Mouse (Mus musculus): ENCODE data around the gene Hp1bp3.

Hp1bp3 gene

DNA sequence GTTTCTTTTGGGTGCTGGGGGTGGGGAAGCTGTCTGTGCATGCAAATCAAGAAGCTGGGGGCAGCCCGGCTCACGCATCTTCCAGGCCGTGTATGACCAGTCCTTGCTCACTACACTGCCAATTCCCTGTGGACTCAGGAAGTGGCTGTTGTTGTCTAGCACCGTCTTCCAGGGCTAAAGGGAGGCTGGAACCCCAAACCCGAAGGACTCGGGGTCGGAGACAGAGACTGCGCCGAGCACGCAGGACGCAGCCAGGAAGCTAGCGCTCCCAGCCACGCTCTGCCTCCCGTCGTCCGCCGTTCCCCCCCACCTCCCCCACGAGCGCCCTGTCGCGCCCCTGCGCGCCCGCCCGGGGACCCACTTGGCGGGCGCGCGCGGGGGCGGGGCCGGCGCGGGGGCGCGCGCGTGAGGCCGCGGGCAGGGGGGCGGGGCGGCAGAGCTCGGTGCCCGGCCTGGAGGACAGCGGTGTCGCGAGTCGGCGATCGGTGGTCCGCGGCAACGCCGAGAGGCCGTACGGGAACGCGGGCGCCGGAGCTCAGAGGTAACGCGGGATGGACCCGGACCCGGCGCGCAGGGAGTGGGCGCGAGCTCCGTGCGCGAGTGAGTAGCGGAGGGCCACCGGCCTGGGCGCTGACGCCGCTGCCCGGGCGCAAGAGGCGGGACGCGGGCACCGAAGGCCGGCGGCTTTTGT is at the start of gene Hp1bp3:
Gene Hp1bp3 (plus strand): TSS at position 97 of the 691 bp plus-strand sequence.
- peak; percentile 82 for DNase-seq (ENCODE audit: low spot score)

DNA sequence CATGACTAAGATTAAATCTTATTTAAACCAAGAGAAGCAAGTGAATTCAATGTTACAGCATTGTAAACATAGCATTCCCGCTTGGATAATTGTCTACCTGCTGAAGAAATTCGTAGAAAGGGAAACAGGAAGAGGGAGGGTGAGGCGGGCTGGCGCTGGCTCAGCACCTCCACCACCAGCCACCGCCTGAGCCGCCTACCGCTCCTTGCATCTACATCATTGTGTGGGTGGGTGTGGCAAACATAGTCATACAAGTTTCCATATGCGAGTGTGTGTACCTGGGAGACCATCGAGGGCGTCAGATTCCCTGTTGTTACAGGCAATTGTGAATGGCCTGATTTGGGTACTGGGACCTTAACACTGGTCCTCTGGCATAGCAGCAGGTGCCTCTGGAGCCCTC is 49.6 kb upstream of the Hp1bp3 start:
- DNase-seq (ENCODE audit: low spot score): no peak

DNA sequence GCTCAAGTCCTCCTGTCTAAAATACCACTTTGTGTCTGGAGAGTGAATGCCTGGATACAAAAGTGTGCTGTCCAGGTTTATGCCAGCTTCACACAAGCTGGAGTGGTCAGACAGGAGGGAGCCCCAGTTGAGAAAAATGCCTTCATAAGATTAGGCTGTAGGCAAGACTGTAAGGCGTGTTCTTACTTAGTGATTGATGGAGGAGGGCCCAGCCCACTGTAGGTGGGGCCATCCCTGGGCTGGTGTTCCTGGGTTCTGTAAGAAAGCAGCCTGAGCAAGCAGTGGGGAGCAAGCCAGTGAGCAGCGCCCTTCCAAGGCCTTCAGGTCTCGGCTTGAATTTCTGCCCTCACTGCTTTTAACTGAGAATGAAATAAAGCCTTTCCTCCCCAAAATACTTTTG is 47.9 kb upstream of the Hp1bp3 start:
- DNase-seq (ENCODE audit: low spot score): no peak

DNA sequence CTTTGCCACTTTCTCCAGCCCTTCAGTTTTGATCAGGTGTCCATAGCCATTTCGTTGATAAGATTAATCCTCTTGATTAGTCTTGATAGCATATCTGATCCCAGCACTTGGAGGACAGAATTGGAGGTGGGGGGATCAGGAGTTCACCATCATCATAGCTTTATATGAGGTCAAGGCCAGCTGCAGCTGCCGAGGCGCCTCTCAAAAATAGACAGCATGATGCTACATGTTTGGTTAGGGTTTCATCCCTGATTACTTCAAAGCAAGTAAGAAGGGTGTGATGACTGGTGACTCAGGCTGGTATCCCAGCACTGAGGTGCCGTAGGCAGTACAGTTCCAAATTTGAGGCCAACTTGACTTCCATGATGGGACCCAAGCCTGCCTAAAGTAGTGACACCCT is 46.7 kb upstream of the Hp1bp3 start:
- no peak for DNase-seq (ENCODE audit: low spot score)

DNA sequence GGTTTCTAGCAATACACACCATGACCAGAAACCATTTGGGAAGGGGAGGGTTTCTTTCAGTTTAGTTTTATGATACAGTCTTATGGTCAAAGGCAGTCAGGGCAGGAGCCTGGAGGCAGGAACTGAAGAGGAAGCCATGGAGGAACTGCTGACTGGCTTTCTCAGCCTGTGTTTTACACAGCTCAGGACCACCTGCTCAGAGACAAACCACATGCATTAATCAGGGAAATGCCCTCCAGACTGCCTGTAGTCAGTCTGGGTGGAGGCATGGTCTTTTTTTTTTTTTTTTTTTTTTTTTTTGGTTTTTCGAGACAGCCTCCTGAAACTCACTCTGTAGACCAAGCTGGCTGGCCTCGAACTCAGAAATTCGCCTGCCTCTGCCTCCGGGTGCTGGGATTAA is 43.4 kb upstream of the Hp1bp3 start:
- DNase-seq (ENCODE audit: low spot score): no peak

DNA sequence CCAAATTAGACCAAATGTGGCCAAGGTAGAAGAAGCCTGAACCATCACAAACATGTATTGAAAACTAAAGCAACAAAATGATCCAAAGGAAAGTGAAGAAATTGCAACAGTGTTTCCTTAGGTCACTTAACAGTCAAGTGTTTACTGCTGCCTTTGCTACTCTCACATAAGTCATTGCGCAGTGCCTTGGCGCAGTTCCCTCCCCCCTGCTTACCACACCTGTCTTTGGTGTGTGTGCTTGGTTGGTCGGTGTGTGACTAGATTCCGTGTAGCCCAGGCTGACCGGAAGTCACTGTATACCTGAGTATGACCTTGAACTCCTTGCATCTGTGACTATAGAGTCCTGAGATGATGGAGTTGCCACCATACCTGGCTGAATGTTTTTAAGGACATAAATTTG is 36.7 kb upstream of the Hp1bp3 start:
- DNase-seq (ENCODE audit: low spot score): no peak

DNA sequence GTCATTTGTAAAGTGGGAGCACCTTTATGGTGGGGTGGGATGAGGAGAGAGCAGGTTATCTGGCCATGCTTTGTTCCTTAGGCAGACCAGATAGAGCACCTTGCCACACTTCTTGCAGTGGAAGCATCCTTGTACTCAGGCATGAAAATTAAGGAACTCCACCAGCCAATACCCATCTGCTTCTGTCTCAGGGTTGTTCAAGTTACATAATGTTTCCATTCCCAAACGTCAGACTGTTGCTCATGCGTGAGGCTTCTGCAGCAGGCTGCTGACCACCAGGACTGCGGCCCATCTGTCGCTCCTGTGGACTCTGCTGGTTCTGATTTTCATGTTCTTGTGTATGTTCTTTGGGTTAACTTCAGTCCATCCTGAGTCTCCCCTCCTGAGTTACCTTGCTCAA is 35.4 kb upstream of the Hp1bp3 start:
- DNase-seq (ENCODE audit: low spot score): no peak

DNA sequence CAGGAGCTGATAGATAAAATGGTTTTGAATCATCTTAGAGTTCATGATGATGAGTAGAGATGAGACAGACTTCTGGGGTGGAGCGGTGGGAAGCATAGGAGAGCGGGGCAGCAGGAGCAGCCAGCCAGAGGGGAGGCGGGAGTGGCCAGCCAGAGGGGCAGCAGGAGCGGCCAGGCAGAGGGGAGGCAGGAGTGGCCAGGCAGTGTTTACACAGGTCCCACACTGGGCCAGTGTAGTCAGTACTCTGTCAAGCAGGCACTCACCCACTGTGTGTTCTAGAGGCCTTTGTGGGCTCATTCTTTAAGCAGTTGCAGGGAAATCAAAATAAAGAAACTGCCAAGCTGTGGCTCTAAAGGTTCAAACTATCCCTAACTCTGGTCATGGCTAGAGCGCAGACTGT is 32.0 kb upstream of the Hp1bp3 start:
- DNase-seq (ENCODE audit: low spot score): no peak

DNA sequence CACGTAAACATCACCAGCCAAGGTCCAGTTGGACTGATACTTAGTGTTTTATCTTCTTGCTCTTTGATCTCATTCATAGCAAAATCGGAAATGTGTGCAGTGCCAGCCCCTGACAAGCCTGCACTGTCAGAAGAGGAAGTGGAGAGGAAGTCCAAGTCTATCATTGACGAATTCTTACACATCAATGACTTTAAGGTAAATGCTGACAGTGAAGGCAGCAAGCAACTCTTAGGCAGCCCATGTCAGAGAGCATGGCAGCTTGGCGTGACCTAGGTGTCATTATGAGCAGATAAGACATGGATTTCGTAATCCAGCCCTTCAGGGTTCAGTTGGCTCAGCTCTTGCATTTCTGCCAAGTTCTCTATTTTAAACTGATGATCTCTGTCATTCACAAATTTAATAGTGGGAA is 31.5 kb upstream of the Hp1bp3 start:
- no peak for DNase-seq (ENCODE audit: low spot score)

DNA sequence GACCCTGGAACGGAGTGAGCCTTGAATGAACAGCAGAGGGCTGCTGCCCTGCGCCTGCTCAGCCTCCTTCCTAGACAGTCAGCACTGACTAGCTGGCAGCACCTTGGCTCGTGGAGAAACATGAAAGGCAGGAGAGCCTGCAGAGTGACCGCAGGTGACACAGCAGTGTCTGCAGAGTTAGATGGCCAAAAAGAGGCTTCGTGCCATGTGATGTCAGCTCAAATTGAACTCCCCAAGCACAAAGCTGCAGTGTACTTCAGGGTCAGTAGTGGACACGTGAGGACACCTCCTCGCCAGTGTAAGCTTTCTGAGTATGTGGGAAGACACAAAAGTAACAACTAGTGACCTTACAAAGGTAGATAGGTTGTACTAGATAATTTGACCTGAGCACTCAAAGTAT is 30.1 kb upstream of the Hp1bp3 start:
- no peak for DNase-seq (ENCODE audit: low spot score)

DNA sequence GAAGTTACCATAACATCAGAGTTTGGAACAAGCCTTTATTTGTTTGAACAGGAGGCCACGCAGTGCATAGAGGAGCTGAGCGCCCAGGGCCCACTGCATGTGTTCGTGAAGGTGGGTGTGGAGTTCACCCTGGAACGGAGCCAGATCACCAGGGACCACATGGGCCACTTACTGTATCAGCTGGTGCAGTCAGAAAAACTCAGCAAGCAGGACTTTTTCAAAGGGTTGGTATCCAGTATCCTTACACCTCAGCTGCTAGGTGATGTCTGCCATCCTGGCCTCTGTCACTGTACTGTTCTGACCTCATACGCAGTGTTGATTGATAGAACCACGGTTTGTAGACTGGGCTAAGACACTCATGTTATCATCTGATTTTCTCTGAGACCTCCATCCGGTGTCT is 28.1 kb upstream of the Hp1bp3 start:
- DNase-seq (ENCODE audit: low spot score): no peak

DNA sequence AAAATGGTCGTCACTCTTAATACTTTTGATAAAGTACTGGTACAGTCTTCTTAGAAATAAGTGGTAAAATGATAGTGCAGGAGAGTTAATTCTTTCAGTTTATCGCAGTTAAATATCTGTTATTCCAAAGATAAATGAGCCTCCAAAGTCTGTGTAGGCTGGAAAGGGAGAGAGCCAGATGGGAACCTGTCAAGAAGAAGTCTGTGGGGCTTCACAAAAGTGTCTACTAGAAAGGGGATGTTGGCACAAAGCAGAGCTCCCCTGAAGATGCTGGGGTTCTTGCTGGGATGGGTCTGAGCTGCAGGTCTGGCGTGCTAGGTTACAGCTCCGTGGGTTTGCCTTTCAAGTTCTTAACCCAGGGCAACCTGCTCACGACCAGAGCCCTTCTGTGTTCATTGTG is 23.5 kb upstream of the Hp1bp3 start:
- DNase-seq (ENCODE audit: low spot score): no peak

DNA sequence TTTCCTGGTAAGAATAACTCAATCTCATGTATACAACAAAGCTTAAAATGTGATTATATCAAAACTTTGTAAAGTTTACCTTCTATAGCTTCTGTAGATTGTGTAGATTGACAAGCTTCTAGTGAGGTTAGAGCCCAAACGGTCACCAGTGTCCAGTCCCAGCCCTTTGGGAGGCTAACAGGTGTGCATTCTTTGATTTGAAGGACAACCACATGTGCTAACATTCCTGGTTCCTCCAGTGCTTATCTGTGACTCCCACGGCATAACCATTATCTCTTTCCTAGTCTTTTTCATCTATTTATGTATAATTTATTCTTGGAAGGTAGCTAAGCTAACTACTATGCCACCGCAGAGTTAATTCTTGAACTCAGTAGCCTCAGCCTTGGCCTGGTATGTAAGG is 15.3 kb upstream of the Hp1bp3 start:
- DNase-seq (ENCODE audit: low spot score): no peak

DNA sequence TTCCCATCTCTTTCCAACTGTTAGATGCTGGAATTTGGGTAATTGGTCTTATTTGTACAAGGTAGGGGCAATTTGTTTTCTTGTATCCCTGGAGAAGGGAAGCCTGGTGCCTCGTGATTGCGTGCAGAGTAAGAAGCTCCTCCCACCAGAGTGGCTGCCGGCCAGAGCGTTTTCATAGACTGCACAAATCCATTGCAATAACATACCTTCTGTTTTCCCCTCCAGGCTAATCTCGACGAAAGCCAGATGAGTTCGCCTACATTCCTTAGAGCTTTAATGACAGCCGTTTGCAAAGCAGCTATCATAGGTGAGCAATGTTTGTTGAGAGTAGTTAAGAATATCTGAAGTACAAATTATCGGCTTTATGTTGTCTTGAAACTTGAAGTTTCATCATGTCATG is 14.4 kb upstream of the Hp1bp3 start:
- no peak for DNase-seq (ENCODE audit: low spot score)

DNA sequence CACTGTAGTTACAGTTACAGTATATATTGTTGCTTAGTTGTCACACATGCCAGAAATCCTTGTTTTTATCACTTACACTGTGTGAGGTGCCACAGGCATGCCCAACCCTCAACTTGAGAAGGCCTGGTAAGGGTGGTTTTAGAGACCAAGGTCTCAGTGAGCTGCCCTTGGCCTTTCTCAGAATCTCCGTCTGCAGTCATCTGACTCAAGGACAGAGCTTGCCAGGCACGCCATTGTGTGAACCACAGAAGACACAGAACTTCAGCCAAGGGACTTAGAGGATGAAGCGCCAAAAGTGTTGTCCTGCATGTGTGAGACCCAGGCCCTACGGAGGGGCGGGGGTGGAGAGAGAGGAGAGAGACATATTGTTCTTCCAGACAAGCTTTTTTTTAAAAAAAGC is 6.0 kb upstream of the Hp1bp3 start:
- no peak for DNase-seq (ENCODE audit: low spot score)

DNA sequence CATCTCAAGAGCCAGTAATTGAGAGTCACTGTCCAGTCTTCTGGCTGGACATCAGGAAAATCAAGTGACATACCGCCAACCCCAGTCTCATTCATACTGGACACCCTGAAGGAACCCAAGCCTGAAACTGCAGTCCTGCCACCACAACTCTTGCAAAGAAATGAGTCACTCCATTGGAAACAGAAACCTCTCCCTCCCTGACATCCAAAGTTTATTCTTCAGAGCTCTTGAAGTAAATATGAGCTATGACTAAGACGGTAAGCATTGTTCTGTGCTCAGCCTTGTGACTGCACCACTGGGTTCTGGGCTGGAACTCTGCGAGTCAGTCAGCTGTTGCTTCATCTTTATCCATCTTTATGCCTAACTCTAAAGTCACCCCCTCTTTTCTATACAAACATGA is 2.2 kb upstream of the Hp1bp3 start:
- no peak for DNase-seq (ENCODE audit: low spot score)

DNA sequence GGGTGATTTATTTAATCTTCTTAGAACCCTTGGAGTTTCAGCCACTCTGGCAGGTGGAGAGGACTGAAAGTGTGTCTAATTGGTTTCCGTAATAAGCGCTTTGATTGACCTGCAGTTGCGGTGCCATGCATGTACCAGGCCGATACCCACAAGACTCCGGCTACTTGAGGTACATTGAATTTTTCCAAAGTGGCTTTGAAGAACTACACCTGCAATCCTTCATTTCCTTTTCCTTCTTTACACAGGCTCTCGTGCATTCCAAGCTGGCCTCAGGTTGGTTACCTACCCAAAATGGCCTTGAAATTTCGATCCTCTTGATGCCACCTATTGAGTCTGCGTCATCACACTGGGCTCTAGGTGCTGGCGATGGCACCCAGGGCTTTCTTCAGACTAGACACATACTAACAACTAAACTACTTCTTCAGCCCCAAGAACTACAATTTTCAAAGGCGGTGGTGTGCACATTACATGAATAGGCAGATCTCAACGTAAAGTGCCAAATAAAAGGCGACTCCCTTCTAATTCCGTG is 361 bp upstream of the Hp1bp3 start:
- no peak for DNase-seq (ENCODE audit: low spot score)

DNA sequence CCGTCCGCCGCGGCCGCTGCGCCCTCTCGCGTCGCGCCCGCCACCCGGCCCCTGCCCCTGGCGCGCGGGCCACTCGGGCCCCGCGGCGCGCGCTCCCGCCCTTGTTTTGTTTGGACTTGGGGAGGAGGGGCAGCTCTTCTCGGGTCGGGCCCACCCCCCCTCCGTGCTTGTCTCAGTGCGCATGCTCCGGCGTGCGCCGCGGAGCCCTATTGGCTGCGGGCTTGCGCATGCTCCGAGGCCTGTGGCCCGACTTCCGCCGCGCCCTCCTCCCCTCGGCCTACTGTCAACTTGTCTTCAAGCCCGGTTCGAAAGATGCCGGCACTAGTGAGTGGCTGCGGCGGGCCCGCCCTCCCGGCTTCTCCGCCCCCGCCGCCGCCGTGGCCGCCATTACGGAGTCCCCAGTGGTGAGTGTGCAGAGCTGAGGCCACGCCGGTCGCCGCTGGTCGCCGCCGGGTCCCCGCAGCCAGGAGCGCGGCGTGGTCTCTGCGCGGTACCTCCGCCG is 846 bp downstream of the Hp1bp3 start:
- DNase-seq (ENCODE audit: low spot score): peak; percentile 98

DNA sequence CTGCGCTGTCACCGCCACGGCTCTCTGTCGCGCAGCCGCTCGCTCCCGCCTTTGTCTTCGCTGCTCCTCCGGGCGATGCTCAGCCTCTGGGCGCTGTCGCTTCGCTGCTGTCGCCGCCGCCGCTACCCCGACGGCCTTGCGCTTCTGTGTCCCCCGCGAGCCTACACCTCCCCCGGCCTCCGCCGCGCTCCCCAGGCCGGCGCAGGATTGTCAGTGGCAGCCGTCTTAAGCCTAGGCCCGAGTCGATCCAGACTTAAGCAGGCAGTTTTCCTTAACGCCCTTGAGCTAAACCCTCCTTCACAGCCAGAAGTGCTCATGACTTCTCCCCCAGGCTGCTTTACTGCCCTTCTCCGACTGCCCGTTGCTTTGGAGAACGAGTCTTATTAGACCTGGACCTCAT is 1.3 kb downstream of the Hp1bp3 start:
- no peak for DNase-seq (ENCODE audit: low spot score)

DNA sequence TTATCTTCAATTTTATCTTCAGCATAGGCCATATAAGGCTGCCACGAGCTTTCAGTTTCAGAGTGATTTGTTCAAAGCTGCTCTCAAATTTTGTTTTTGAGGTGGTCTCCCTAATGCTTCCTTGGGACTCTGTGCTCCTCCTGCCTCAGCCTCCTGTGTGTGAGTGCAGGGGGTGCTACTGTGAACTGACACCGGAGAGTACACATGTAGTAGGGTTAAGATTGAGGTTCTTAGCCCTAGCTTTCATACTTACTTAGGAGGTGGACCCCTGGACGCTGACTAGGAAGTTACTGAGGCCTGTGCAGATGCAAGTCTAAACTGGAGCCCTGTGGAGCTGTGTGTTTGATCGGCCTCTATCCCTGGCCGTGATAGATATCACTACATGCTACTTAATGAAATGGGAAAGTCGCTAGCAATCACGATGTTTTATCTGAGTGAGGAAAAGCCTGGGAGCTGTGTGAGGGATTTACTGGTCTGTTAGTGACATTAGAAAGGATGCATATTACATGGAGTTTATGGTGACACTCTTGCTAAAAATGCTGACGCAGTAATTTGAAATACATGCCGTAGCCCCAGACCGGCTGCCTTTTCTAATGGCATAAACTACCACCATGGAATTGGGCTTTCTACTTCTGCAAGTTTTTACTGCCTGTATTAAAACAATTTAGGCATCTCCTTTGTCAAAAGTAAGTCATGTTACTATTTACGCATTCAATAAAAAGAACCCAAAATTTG is 2.0 kb downstream of the Hp1bp3 start:
- DNase-seq (ENCODE audit: low spot score): no peak

DNA sequence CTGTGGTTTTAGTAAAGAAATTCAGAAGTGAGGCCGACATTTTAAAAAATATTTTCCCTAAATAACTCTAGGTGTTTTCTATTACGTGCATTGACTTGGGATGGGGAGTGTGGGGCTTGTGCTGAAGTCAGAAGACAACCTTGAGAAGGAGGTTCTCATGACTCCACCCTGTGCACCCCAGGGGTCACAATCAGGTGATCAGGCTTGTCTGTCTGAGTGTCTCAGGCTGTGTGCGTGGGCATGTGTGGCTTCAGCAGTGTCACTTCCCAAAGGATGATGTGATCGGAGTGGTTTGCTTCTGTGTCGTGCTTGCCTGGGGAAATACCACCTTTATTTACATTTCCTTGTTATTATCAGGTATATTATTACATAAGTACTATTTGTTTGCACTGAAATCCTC is 3.2 kb downstream of the Hp1bp3 start:
- DNase-seq (ENCODE audit: low spot score): no peak

DNA sequence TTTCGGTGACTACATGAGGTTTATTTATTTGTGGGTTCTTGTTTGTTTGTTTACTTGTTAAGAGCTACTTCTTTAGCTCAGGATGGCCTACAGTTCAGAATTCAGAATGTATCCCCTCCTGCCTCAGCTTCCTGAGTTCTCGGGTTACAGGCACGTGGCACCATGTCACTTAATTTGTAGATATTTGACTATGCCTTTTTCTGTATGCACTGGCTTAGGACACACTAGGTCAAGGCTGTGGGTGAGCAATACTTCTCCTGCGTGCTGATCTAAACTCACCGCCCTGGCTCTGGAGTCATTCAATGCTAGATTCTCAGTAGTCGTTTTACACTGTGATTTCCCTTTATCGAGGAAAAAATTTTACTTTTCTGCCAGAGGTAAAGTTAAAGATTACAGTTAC is 4.7 kb downstream of the Hp1bp3 start:
- no peak for DNase-seq (ENCODE audit: low spot score)

DNA sequence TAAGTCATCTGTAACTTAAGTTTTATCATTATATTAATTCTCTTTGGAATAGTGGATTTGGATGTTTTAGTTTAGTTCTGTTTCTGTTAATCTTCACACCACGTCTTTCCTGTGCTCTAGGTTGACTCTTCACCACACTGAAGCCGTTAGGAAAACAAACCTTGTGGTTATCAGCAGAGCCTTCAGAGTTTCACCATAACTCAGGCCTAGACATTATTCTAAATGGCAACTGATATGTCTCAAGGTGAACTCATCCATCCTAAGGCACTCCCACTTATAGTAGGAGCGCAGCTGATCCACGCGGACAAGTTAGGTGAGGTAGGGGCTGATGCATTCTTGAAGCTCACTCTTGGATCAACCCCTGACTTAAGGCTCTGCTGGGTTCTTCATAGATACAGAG is 5.3 kb downstream of the Hp1bp3 start:
- no peak for DNase-seq (ENCODE audit: low spot score)

DNA sequence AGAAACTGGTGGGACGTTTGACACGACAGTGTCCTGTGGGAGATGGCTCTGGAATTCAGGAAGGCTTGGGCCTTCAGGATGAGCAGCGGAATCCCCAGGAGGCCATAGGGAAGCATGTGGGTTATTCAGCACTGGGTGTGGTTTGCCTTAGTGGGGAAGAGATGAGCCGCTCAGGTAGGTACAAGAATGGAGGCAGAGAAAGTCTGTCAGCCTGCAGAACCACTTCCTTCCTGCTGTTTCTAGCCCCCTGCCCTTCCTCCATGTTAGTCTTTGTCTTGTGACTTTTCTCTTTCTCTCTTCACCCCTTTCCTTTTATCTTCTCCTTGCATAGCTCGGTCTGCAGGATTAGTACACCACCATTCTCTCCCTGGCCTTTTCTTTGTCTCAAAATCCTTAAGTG is 6.3 kb downstream of the Hp1bp3 start:
- no peak for DNase-seq (ENCODE audit: low spot score)
